Mouse (Mus musculus) adrenal gland (tissue): ENCODE measurements around the gene Fkbp11.
"Not testable (repeated sequence)": the region's sequence is repeated elsewhere in the genome, so short reads cannot be mapped to it uniquely, and the experiment has no call there.

ENCODE experiments used
- intact Hi-C: fragments of 180-260 bp; cut with DNase I; formaldehyde crosslinking; loops from one replicate; pipeline ENCODE4 v1.15.1; 2025
- long read RNA-seq, 2 experiments: library from polyadenylated mRNA; unstranded; transcript quantifications; one replicate each; pipeline ENCODE4 v2.0.0; 2020; ENCODE audit warnings: borderline replicate concordance in 1 of 2; ENCODE audit not compliant: insufficient replicate concordance in 1 of 2

Fkbp11 gene
- long read RNA-seq, experiment 1, transcript Fkbp11-201 (6 exons, 734 nt) = major isoform, 15 of 15 reads
- long read RNA-seq, experiment 1, partial matches to known transcripts = 0 of 15 reads
- long read RNA-seq, experiment 1, other reads (novel, unspliced or antisense) = 0 of 15 reads
- long read RNA-seq, experiment 2, transcript Fkbp11-201 (6 exons, 734 nt) = major isoform, 25 of 26 reads
- long read RNA-seq, experiment 2, partial matches to known transcripts = 0 of 26 reads
- long read RNA-seq, experiment 2, other reads (novel, unspliced or antisense) = 1 of 26 reads

- intact Hi-C loops = loop anchor here (5.0 kb wide), 1 partner anchor 65 kb away; no protein-coding TSS in a partner anchor
Observed at GRCm38 (mm10) chr15:98727443-98728321, at the start of gene Fkbp11. Fkbp11 (minus strand) TSS chr15:98728198.

GRCm38 (mm10) chr15:98777762-98778161, 49.8 kb upstream of the Fkbp11 start, which contains the start of gene Wnt10b:
Wnt10b (minus strand) TSS chr15:98778150.
- intact Hi-C loops = no loop called here

DNA sequence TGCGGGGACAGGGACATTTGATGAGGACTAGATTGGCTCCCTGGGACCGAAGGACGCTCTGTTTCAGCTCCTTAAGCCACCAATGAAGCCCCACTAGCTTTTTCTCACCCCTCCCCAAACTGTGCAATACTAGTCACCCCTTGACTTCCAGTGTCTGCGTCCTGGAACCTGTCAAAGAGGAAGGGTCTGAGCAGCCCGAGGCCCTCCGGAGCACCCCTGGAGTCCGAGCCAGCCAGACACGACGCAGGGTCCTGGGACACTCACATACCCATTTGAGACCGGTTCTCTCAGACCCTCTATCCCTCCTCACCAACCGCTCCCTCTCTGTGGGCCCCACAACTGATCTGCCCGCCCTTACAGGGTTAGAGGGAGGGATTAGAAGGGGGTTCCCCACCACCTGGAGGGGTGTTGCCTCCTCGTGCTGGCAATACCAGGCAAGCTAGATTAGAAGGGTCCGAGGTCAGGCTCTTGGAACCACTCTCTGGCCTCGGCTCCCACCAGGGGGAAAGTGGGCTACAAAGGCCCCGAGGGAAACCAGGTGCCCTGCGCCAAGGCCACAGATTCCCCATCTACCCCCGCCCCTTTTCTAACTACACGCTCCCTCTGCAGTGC, 49.1 kb upstream of the Fkbp11 start:
- intact Hi-C loops = no loop called here

DNA sequence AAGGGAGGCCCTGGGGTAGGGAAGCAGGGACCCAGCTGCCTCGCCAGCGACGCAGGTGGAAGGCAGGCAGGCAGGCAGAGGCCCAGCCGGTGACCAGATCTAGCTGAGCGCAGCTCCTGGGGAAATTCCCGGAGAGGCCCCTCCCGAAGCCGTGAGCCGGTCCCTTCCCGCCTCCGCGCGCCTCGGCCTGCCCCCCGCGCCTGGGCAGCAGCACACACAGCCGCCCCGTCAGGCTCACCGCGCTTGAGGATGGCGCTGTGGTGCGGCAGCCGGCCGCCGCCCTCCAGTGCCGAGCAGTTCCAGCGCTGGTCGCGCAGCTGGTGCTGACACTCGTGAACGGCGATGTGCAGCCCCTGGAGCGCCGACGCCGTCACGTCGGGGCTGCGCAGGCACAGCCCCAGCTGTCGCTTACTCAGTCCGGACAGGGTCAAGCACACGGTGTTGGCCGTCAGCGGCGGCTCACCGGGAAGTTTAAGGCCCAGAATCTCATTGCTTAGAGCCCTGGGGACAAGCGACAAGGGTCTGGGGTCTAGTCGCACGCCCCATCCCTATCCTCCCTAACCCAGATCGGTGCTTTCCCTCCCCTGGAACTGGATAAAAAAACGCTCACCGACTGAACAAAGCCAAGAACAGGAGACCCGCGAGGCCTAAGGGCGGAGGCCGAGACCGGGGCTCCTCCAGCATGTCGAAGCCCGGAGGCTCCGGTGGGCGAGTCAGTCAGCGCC, 48.4 kb upstream of the Fkbp11 start:
- intact Hi-C loops = no loop called here

DNA sequence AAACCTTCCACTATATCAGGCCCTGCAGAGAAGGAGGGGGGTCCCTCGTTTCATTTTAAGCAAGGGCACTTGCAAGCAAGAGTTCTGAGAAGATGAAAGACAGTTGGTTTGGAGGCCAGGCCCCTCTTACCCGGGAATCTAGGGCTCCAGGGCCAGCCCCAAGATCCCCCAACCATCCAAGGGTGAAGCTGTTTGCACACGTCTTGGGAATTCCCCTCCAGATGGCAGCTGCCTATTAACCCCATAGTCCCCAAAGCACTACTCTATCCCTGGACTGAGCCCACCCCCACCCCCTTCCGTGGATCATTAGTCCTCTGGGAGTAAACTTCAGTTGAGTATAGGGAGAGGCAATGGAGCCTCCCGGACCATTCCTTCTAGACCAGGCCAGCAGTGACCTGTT, 47.5 kb upstream of the Fkbp11 start:
- intact Hi-C loops = no loop called here

GRCm38 (mm10) chr15:98774096-98774495, 46.1 kb upstream of the Fkbp11 start:
- intact Hi-C loops = no loop called here

- intact Hi-C loops = no loop called here
Observed at GRCm38 (mm10) chr15:98772511-98773211, 44.7 kb upstream of the Fkbp11 start.

GRCm38 (mm10) chr15:98771813-98772425, 43.9 kb upstream of the Fkbp11 start:
- intact Hi-C loops = no loop called here

DNA sequence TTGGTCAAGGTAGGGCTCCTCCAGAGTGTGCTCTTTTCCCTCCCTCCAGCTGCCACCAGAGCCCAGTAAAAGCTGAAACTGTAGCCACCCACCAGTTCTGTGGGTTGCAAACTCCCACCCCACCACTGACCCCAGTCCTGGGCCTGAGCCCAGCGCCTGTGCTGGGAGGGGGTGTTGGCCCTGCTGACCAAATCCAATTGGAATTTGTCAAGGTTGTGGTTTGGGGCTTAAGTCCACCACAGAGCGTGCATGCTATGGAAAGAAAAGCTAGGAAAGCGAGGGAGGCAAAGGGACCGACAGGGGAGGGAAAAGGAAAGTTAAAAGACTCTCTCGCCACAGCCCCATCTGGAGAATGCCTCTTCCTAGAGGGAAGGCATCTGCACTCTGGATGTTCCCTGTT, 40.3 kb upstream of the Fkbp11 start:
- intact Hi-C loops = loop anchor here (5.0 kb wide), 1 partner anchor 34 kb away; no protein-coding TSS in a partner anchor

- intact Hi-C loops = loop anchor here (5.0 kb wide), 1 partner anchor 36 kb away; no protein-coding TSS in a partner anchor
Observed at GRCm38 (mm10) chr15:98765929-98766328, 37.9 kb upstream of the Fkbp11 start.

DNA sequence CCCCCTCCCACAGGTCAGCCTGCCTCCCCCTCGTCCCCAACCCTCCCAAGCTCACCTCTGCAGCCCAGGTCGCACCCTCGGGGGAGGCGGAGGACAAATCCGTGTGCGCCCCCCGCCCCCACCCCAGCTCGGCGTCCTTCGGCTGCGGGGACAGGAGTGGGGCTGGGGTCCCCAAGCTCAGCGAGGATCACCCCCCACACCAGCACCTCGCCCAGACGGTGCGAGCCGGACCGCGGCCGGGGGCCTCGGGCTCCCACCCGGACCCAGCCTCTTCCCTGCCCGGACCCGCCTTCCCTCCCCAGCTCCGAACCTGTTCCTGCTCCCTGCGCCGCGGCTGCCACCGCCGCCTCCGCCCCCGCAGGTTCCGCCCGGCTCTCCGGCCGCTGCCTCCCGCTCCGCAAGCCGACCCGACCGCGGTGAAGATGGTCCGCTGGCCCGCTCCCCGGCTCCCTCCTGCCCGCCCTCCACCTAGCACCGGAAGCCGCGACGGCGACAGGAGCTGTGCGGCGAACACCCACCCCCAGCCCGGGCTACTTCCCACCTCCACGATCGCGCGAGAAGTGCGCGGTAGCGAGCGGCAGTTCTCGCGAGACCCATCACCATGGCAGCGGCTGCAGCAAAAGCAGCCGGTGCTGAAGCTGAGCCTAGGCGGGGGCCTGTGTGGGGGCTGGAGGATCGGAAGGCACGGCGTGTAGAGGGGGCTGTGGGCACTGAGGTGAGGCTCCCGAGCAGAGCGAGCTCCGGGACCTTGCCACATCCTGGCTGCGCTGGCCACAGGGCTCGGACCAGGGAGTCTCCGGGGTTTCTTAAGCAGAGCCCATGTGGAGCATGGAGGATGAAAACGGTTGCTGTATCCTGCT, 34.9 kb upstream of the Fkbp11 start, which contains the start of gene Arf3:
Gene Arf3, minus strand, starts transcription at position 545 of the 860 bp plus-strand sequence.
- intact Hi-C loops = no loop called here

DNA sequence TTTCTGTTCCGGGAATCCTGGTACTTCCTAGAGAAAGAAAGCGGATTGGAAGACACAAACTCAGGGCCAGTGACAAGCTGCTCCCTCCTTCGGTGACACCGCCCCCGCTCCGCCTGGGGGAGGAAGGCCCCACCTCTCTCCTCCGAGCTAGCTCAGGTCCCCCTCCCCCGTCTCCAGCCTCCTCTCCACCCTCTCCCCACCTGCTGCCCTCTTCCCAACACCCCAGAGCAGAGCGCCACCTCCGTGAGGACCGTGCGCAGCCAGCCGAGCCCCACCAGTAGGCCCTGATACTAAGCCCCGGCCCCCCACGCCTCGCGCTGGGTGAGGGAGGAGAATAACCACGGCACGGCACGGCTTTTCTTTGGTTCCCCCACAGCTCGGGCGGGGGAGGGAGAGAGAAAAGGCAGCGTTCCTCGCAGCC, 34.2 kb upstream of the Fkbp11 start:
- intact Hi-C loops = no loop called here

DNA sequence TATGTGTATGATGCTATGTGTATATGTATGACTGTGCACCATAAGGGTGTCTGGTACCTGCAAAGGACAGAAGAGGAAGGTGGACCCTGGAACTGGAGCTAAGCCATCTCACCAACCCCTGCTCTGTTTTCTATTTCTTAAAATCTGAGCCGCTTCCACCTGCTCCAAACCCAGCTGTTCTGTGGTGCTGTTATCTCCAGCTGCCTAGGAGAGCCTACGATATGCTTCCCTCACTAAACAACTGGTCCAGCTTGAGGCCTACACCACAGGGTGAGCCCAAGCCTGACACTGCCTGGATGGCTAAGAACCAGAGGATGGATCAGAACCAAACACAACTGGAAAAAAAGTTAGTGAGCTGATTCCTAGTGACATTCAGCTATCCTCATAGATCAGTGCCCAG, 26.1 kb upstream of the Fkbp11 start:
- intact Hi-C loops = no loop called here

DNA sequence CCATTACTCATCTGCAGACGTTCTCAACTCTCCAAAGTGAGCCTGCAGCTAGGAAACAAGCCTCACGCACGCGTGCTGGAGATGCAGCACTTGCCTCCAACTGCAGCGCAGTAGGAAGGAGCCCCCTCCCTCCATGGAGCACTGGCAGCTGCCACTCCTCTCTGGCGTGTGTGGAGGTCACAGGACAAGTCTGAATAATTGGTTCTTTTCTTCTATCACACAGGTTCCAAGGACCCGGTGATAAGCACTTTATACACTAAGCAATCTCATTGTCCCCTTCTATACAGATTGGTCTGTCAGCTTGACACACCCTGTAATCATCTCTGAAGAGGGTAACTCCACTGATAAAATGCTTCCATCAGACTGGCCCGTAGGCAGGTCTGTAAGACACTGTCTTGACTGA, 25.0 kb upstream of the Fkbp11 start:
- intact Hi-C loops = no loop called here

DNA sequence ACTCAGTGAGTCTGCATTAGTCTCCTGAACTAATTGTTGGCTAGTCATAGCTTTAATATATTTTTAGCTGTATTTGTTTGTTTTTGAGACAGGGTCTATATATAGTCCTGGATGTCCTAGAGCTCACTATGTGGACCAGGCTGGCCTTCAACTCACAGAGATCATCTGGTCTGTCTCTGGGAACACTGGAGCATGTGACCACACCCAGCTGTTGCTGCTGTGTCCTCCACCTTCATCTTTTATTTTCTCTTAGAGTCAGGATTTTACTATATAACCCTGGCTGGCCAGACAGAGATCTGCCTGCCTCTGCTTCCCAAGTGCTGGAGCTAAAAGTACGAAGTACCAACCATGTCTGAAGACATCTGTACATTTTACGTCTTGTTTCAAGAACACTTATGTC, 21.1 kb upstream of the Fkbp11 start:
- intact Hi-C loops = no loop called here

GRCm38 (mm10) chr15:98747296-98747695, 19.3 kb upstream of the Fkbp11 start:
- intact Hi-C loops = no loop called here

DNA sequence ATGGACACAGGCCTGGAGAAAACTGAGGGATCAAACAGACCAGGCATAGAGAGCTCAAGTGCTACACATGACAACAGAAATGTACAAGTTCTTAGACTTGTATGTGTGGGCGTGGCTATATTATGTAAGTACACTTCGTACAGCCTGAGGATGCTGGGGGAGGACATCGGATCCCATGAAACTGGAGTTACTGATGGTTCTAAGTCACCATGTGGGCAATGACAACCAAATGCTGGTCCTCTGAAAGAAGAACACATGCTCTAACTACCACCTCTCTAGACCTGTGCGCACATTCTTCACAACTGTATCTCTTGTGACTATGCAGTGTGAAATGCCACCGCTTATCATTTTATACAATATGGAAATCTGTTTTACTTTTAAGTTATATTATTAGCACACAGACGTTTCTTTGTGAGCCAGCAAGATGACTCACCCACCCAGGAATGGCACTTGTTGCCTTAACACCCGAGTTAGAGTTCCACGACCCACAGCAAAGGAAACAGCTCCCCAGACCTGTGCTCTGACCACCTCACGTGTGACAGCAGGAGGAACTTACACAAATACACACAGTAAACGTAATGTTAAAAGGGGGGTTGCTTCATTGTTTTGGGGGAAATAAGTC, 18.5 kb upstream of the Fkbp11 start:
- intact Hi-C loops = no loop called here

DNA sequence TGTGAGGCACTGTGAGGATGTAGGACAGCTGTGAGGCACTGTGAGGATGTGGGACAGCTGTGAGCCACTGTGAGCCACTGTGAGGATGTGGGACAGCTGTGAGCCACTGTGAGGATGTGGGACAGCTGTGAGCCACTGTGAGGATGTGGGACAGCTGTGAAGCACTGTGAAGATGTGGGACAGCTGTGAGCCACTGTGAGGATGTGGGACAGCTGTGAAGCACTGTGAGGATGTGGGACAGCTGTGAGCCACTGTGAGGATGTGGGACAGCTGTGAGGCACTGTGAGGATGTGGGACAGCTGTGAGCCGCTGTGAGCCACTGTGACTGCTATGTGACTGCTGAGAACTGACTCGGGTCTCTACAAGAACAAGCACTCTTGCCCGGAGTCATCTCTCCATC, 15.9 kb upstream of the Fkbp11 start:
- intact Hi-C loops = not testable (repeated sequence)
